Mouse (Mus musculus) CH12.LX (cell line): ENCODE data around the gene Lpo. TPM values are rescaled to one million over a fixed set of nuclear protein-coding genes. Genes with fewer than 3 reads are reported as not detected.

Experiments used
- DNase-seq: peaks from one replicate; pipeline ENCODE4 v3.0.0-alpha.2; 2013; ENCODE audit errors: extremely low read depth
- H3K27ac ChIP-seq: 2 replicates; pipeline ENCODE4 v1.5.1; 2012; ENCODE audit warnings: low read depth, mild to moderate bottlenecking, control low read depth, moderate library complexity; ENCODE audit not compliant: insufficient read depth
- H3K27me3 ChIP-seq: replicated peaks from 2 replicates; pipeline ENCODE3; 2012; ENCODE audit warnings: inconsistent platforms
- H3K36me3 ChIP-seq, 2 experiments: replicated peaks in 1 of 2; 2 replicates each; pipeline versions ENCODE3 to v1.6.1; 2012; ENCODE audit warnings: inconsistent platforms in 1 of 2, low read length in 1 of 2, mild to moderate bottlenecking in 1 of 2, mixed read lengths in 1 of 2, moderate library complexity in 1 of 2; ENCODE audit not compliant: control insufficient read depth in 1 of 2, insufficient read depth in 1 of 2
- H3K4me1 ChIP-seq, 2 experiments: 2 replicates each; pipeline ENCODE4 v1.6.1; 2012; ENCODE audit warnings: inconsistent platforms in 1 of 2, moderate library complexity in 1 of 2; ENCODE audit not compliant: insufficient read depth in 2 of 2, control insufficient read depth in 1 of 2
- H3K4me2 ChIP-seq: 2 replicates; pipeline ENCODE4 v1.6.1; 2012; ENCODE audit warnings: low read depth, mild to moderate bottlenecking, control low read depth; ENCODE audit not compliant: poor library complexity, insufficient read depth, severe bottlenecking
- H3K4me3 ChIP-seq, 3 experiments: fragments of 150-350 bp in 1 of 3; sonication (generic) in 1 of 3; replicated peaks in 1 of 3; 2 replicates each; pipeline versions ENCODE3 to v1.5.1; 2011 to 2012; ENCODE audit warnings: low read depth in 2 of 3, low read length in 2 of 3, mild to moderate bottlenecking in 2 of 3, moderate library complexity in 2 of 3, control low read depth in 1 of 3, improper control_type of control experiment in 1 of 3, inconsistent platforms in 1 of 3, mixed read lengths in 1 of 3; ENCODE audit not compliant: poor library complexity in 1 of 3
- H3K79me2 ChIP-seq: replicated peaks from 2 replicates; pipeline ENCODE4 v1.6.1; 2012; ENCODE audit warnings: mild to moderate bottlenecking, moderate library complexity; ENCODE audit not compliant: control insufficient read depth, poor library complexity, insufficient read depth, severe bottlenecking; ENCODE audit errors: extremely low read depth
- H3K9ac ChIP-seq: 2 replicates; pipeline ENCODE4 v1.6.1; 2012; ENCODE audit warnings: low read depth, mild to moderate bottlenecking, control low read depth, moderate library complexity; ENCODE audit not compliant: insufficient read depth
- H3K9me3 ChIP-seq: replicated peaks from 2 replicates; pipeline ENCODE3; 2012; ENCODE audit warnings: low read length, inconsistent platforms, mixed read lengths
- E2F4 ChIP-seq: IDR thresholded peaks from 2 replicates; pipeline ENCODE4 v1.6.1; 2011; ENCODE audit warnings: low read depth, low read length, improper control_type of control experiment; ENCODE audit not compliant: insufficient replicate concordance
- HCFC1 ChIP-seq: IDR thresholded peaks from 2 replicates; pipeline ENCODE4 v1.6.1; 2012; ENCODE audit warnings: low read depth, mild to moderate bottlenecking, inconsistent platforms, low read length, improper control_type of control experiment
- MAFK ChIP-seq: IDR thresholded peaks from 2 replicates; pipeline ENCODE4 v1.6.1; 2011; ENCODE audit warnings: low read length, improper control_type of control experiment; ENCODE audit not compliant: insufficient replicate concordance
- MYC ChIP-seq: IDR thresholded peaks from 2 replicates; pipeline ENCODE4 v1.6.1; 2011; ENCODE audit warnings: low read depth, mild to moderate bottlenecking, improper control_type of control experiment, low read length
- POLR2A ChIP-seq: IDR thresholded peaks from 2 replicates; pipeline ENCODE4 v1.6.1; 2011; ENCODE audit warnings: low read depth, mild to moderate bottlenecking, improper control_type of control experiment, low read length
- POLR2AphosphoS2 ChIP-seq: IDR thresholded peaks from 2 replicates; pipeline ENCODE4 v1.6.1; 2011; ENCODE audit warnings: low read depth, low read length, improper control_type of control experiment
- TBP ChIP-seq: conservative IDR thresholded peaks from 2 replicates; pipeline ENCODE4 v1.6.1; 2011; ENCODE audit warnings: low read depth, low read length, improper control_type of control experiment
- USF1 ChIP-seq: IDR thresholded peaks from 2 replicates; pipeline ENCODE4 v1.6.1; 2014; ENCODE audit warnings: low read depth, mild to moderate bottlenecking, inconsistent platforms, low read length, improper control_type of control experiment
- USF2 ChIP-seq: conservative IDR thresholded peaks from 2 replicates; pipeline ENCODE4 v1.6.1; 2011; ENCODE audit warnings: low read depth, low read length, improper control_type of control experiment
- ZNF384 ChIP-seq: IDR thresholded peaks from 2 replicates; pipeline ENCODE4 v1.6.1; 2012; ENCODE audit warnings: low read depth, low read length, improper control_type of control experiment, inconsistent platforms
- dilution Hi-C: fragments of 300-500 bp; cut with MboI; formaldehyde crosslinking; loops from 2 replicates; pipeline ENCODE4 v1.14.3; 2020; ENCODE audit warnings: low sequenced_read_pairs; ENCODE audit not compliant: extremely low pct_unique_long_range_greater_than_20kb, extremely low pct_ligation_motif_present
- in situ Hi-C: fragments of 300-500 bp; cut with MboI; formaldehyde crosslinking; loops from 3 replicates; pipeline ENCODE4 v1.14.3; 2019; ENCODE audit warnings: low sequenced_read_pairs, low pct_ligation_motif_present, low pct_unique_long_range_greater_than_20kb, mixed read lengths
- polyA plus RNA-seq: library from polyadenylated mRNA; unstranded; fragments of >175 nt; gene quantifications from 2 replicates; pipeline ENCODE4 v1.2.1, GENCODE M21; 2012; ENCODE audit warnings: low read depth; ENCODE audit not compliant: insufficient read length
- total RNA-seq, 2 experiments: library from RNA; depleted of rRNA; stranded (reverse); fragments of 300-350 nt in 1 of 2; fragments of >200 nt in 1 of 2; gene quantifications; 2 replicates each; pipeline ENCODE4 v1.2.3; 2012 to 2014

Gene Lpo
- total and polyA plus RNA-seq, 3 experiments, result not detected

- H3K27me3 ChIP-seq, result no peaks in the 10 kb centered on the region
- no peak overlapping the region for H3K4me3 ChIP-seq
- peak overlapping the region; percentile 66 for H3K27ac ChIP-seq
- dilution Hi-C loops (no loop called here), in situ Hi-C loops (no loop called here)
- peaks cover 22% of the 10 kb centered on the region for H3K79me2 ChIP-seq
- H3K36me3 ChIP-seq, result peaks cover 28 to 43% of the 10 kb centered on the region in 2 experiments
- peak overlapping the region; percentile 98; the same call in 1 of the 2 replicates for H3K9ac ChIP-seq
- H3K9me3 ChIP-seq, result peaks cover 7% of the 10 kb centered on the region
- peaks cover 16 to 48% of the 10 kb centered on the region in 2 experiments; a peak in 3 of 4 replicates for H3K4me1 ChIP-seq
- no peak overlapping the region; the same call in 1 of the 2 replicates for H3K4me2 ChIP-seq
- peak; percentile 96 for DNase-seq
- TF ChIP-seq MYC, result no peak
- peak; percentile 56 for TF ChIP-seq POLR2A
- TF ChIP-seq, all 38 proteins: peak for 1
Observed at GRCm38 (mm10) chr11:87758957-87759608, 69.0 kb downstream of the Lpo start.

DNA sequence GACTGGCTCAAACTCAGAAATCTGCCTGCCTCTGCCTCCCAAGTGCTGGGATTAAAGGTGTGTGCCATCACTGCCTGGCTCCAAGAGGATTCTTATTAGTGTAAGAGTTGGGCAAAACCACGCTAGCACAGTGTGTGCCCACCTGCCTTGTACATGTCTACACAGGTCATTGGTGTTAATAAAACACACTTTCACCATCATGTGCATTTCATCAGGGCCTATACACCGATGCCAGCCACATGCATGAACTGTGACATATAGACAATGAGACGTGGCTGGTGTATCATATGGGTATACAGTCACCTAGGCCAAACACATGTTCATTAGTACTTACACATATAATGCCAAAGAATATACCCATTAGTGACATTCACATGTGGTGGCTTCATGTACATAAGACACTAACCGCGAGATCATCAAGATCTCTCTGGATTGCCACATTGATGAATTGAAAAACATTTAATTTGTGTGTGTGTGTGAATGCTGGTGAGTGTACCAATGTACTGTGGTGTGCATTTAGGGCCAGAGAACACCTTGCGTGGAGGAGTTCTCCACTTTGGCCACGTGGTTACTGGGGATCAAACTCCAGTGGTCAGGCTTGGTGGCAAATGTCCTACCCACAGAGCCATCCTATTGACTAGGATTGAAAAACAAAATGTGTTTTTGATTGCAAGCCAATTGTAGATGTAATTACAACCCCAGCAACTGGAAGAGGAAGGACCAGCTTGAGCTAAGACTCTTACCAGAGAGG lies 69.8 kb downstream of the Lpo start:
- Histone ChIP-seq H3K27me3 (no peaks in the 10 kb centered on the region), H3K27ac (peak overlapping the region; percentile 99), H3K36me3 (peaks cover 21 to 35% of the 10 kb centered on the region in 2 experiments), H3K4me2 (peak overlapping the region; percentile 22), H3K4me1 (peaks cover 22 to 56% of the 10 kb centered on the region in 2 experiments), H3K79me2 (peaks cover 30% of the 10 kb centered on the region), H3K9ac (peak overlapping the region; percentile 98), H3K9me3 (peaks cover 1% of the 10 kb centered on the region), H3K4me3 (peak overlapping the region; percentile 17 to 89 (median 81))
- peak; percentile 95 for DNase-seq
- dilution Hi-C loops, result no loop called here
- TF ChIP-seq ZNF384 (no peak), HCFC1 (no peak), E2F4 (no peak), TBP (peak; percentile 45; the same call in 1 of the 2 replicates), USF2 (peak; percentile 70; the same call in 1 of the 2 replicates), POLR2A (peak; percentile 84)
- in situ Hi-C loops, result no loop called here

DNA sequence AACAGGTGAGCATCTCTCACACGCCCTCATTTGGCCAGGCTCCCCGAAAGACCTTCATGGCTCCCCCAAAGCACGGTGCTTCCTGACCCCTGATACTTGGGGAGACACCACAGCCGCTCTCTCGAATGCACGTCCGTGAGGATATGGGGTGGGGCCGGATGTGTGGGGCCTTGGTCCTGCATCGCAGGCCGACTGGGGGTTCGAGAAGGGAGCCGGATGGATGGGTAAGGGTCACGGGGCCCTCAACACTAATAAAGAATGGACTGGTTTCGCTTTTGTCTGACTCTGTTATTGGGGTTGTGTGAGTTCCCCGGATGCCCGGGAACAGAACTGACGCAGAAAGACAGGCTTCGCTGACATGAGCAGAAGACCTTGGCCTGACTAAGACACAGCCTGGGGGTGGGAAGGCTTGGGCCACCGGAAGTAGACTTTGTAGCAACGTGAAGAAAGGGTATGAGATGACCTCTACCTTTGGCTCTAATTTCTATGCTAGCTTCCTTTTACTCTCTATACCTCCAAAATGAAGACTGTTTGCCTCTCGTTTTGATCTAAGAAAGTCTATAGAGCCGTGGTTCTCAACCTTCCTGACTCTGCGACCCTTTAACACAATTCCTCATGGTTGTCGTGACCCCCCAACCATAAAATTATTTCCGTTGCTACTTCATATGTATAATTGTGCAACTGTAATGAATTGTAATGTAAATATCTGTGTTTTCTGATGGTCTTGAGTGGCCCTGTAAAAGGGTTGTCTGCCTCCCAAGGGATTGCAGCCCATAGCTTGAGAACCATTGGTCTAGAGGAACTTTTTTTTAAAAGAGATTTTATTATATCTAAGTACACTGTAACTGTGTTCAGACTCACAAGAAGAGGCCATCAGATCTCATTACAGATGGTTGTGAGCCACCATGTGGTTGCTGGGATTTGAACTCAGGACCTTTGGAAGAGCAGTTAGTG lies 70.8 kb downstream of the Lpo start:
- Histone ChIP-seq H3K4me2 (peak overlapping the region; percentile 22), H3K79me2 (peaks cover 34% of the 10 kb centered on the region), H3K9me3 (no peaks in the 10 kb centered on the region), H3K9ac (peak overlapping the region; percentile 98), H3K36me3 (peaks cover 21 to 25% of the 10 kb centered on the region in 2 experiments), H3K4me3 (peak overlapping the region; percentile 66 to 89 (median 81)), H3K4me1 (peaks cover 26 to 65% of the 10 kb centered on the region in 2 experiments), H3K27me3 (no peaks in the 10 kb centered on the region), H3K27ac (peak overlapping the region; percentile 99)
- in situ Hi-C loops (no loop called here), dilution Hi-C loops (no loop called here)
- peak; percentile 72 for TF ChIP-seq POLR2A
- no peak for TF ChIP-seq USF1
- no peak for TF ChIP-seq POLR2AphosphoS2
- no peak for TF ChIP-seq MAFK
- peak; percentile 51; the same call in 1 of the 2 replicates for TF ChIP-seq TBP
- peak; percentile 75 for DNase-seq
